Mouse (Mus musculus) ES-Bruce4 (cell line): Measurements from ENCODE around the gene Urad. TPM values are rescaled to one million over a fixed set of nuclear protein-coding genes. Genes with fewer than 3 reads are reported as not detected.

ENCODE experiments used
- H3K27ac ChIP-seq: 2 replicates; pipeline ENCODE4 v1.5.1; 2012; ENCODE audit warnings: low read length, inconsistent platforms; ENCODE audit not compliant: insufficient read depth
- H3K27me3 ChIP-seq: 2 replicates; pipeline ENCODE4 v1.6.1; 2012; ENCODE audit warnings: mild to moderate bottlenecking, low read length, inconsistent platforms; ENCODE audit not compliant: control insufficient read depth, poor library complexity, insufficient read depth, severe bottlenecking
- H3K36me3 ChIP-seq: 2 replicates; pipeline ENCODE4 v1.6.1; 2012; ENCODE audit warnings: inconsistent platforms, mild to moderate bottlenecking, low read length, moderate library complexity; ENCODE audit not compliant: control insufficient read depth, poor library complexity, insufficient read depth, severe bottlenecking
- H3K4me1 ChIP-seq: one replicate; pipeline ENCODE4 v1.8.1; 2011; ENCODE audit warnings: low read length; ENCODE audit not compliant: control insufficient read depth, insufficient read depth
- H3K4me3 ChIP-seq: 2 replicates; pipeline ENCODE4 v1.5.1; 2011; ENCODE audit warnings: low read depth, mild to moderate bottlenecking, low read length
- H3K9ac ChIP-seq: 2 replicates; pipeline ENCODE4 v1.6.1; 2012; ENCODE audit warnings: low read depth, mild to moderate bottlenecking, inconsistent platforms; ENCODE audit not compliant: poor library complexity, severe bottlenecking
- H3K9me3 ChIP-seq: replicated peaks from 2 replicates; pipeline ENCODE4 v1.6.1; 2012; ENCODE audit warnings: mild to moderate bottlenecking, low read length, inconsistent platforms; ENCODE audit not compliant: control insufficient read depth, poor library complexity, insufficient read depth, severe bottlenecking
- CTCF ChIP-seq: IDR thresholded peaks from one replicate; pipeline ENCODE4 v1.8.1; 2011; ENCODE audit warnings: low read depth, low read length
- EP300 ChIP-seq: IDR thresholded peaks from 2 replicates; pipeline ENCODE4 v1.6.1; 2011; ENCODE audit warnings: low read depth, low read length; ENCODE audit not compliant: insufficient read depth
- POLR2A ChIP-seq: IDR thresholded peaks from one replicate; pipeline ENCODE4 v1.8.1; 2011; ENCODE audit warnings: low read length; ENCODE audit not compliant: insufficient read depth
- polyA plus RNA-seq: library from polyadenylated mRNA; stranded (reverse); fragments of >200 nt; gene quantifications from 2 replicates; pipeline ENCODE4 v1.2.4, GENCODE M21; 2011; ENCODE audit warnings: low read depth; ENCODE audit not compliant: missing spikeins, insufficient read depth, insufficient read length

The Urad gene
- polyA plus RNA-seq = not detected in 2 replicates

DNA sequence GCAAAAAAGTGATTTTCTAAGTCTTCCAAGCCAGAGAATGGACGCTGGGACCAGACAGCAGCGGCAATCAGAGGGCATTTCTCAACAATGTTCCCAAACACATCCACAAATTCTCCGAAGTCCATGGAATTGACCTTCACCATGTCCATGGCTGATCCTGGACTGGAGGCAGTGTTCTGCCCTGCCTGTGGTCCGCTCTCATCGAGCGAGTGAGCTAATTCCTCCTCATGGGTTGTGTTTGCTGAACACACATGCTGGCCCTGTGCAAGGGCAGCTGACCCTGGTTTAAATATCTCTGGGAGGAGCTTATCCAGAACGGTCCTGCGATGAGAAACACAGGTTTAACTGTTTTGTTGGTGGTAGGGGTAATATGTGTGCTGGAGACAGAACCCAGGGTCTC is at the start of gene Urad:
TSS of gene Urad (minus strand) at position 258 of the 400 bp plus-strand sequence.
- H3K27ac ChIP-seq = no peak within 1 kb of the TSS
- H3K4me1 ChIP-seq = no peaks in the 10 kb centered on the region
- H3K27me3 ChIP-seq = no peaks in the 10 kb centered on the region
- H3K4me3 ChIP-seq = no peak within 1 kb of the TSS
- no peaks in the 10 kb centered on the region for H3K9me3 ChIP-seq
- no peaks in the 10 kb centered on the region for H3K36me3 ChIP-seq
- no peak for TF ChIP-seq EP300
- no peak for TF ChIP-seq POLR2A
- no peak for TF ChIP-seq CTCF
- H3K9ac ChIP-seq = no peak within 1 kb of the TSS

DNA sequence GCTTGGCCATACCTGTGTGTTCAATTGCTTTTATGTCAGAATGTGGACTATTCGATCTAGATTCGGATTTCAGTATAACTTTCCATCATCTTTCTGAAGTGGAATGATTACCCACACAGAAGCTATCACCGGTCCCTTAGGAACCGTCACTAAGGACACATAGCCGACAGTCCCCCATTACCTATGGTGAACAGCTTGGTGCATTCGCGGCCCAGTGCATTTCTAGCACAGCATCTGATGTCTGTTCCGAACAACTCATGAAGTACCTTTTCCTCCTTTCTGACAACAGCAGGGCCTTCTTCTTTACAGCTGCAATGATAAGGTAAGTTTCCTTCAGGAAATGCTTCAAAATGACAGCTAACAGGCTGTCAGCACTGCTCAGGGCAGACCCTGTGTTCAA is 48.0 kb upstream of the Urad start:
- H3K4me1 ChIP-seq = no peaks in the 10 kb centered on the region
- H3K36me3 ChIP-seq = no peaks in the 10 kb centered on the region
- H3K27ac ChIP-seq = no peak overlapping the region
- TF ChIP-seq CTCF (no peak), POLR2A (no peak), EP300 (no peak)
- no peak overlapping the region for H3K9ac ChIP-seq
- H3K27me3 ChIP-seq = no peaks in the 10 kb centered on the region
- H3K4me3 ChIP-seq = no peak overlapping the region
- no peaks in the 10 kb centered on the region for H3K9me3 ChIP-seq

DNA sequence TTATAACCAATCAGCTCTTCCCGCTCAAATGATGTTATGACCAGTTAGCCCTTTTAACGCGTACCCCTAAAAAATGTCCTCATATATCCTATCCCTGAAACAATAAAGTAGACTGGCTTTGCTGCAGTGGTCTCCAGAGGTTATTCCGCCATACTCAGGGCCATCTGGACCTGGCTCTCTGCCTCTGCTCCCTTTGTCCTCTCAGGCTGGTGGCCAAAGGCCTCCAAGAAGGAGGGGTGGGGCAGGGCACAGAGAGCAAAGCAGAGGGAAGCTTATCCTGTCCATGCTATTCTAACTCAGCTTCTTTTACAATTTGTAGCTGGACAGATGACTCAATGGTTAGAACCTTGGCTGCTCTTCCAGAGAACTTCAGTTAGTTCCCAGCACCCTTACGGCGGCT is 46.0 kb upstream of the Urad start:
- Histone ChIP-seq H3K36me3 (no peaks in the 10 kb centered on the region), H3K4me1 (no peaks in the 10 kb centered on the region), H3K9ac (no peak overlapping the region), H3K27me3 (no peaks in the 10 kb centered on the region), H3K9me3 (no peaks in the 10 kb centered on the region), H3K4me3 (no peak overlapping the region), H3K27ac (no peak overlapping the region)
- TF ChIP-seq CTCF (no peak), POLR2A (no peak), EP300 (no peak)

DNA sequence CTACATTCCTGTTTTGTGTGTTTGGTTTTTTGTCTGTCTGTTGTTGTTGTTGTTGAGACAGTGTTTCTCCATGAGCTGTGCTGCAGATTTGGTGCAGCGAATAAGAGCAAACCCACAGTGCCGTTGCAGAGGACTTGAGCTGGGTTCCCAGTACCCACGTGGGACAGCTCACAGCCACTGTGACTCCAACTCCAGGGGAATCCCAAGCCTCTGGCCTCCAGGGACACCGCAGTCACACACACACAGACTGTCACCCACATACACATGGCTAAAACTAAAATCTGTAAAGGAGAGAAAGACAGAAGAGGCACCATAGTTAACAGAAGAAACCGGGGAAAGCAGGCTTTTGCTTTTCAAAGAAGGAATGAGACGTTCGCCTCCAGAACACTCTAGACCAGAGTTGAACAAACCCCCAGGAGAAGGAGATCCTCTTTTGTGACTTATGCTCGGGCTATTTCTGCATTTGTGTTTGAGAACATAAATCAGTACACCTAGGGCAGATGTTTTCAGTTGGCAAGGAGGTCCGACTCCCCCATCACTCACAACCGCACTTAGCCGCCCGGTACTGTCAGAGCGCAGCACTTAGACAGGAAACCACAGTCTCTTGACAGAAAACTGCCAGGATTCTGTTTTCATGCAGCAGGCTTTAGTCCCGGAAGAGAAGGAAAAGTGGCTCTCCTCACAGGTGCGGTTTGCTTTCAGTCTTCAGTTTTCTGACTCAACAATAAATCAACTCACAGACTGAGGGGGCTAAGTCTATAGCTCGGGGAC is 43.9 kb upstream of the Urad start:
- H3K27ac ChIP-seq = no peak overlapping the region

DNA sequence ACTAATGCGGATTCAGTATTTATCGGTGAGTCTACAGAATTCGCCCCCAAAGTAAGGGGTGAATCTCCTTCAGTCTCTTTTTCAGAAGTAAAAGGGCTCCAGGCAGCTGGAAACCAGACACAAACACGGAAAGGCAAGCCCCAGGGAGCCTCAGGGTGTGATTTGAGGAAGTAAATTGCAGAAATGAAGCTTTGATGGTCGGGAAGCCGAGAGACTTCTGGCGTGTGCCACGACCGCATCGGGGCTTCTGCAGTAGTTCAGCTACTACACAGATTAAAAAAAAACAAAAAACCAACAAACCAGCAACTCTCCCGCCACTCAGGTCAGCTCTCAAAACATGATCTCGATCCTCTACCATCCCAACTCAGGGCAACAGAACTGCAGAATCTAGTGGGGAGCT is 40.8 kb upstream of the Urad start:
- no peak for TF ChIP-seq POLR2A
- TF ChIP-seq CTCF = no peak
- TF ChIP-seq EP300 = no peak
- no peaks in the 10 kb centered on the region for H3K36me3 ChIP-seq
- no peaks in the 10 kb centered on the region for H3K4me1 ChIP-seq
- no peaks in the 10 kb centered on the region for H3K27me3 ChIP-seq
- no peak overlapping the region for H3K4me3 ChIP-seq
- no peak overlapping the region for H3K9ac ChIP-seq
- no peak overlapping the region for H3K27ac ChIP-seq
- H3K9me3 ChIP-seq = no peaks in the 10 kb centered on the region

More for the DNA sequence above, 43.9 kb upstream of the Urad start:
- Histone ChIP-seq H3K4me3 (no peak overlapping the region), H3K9me3 (no peaks in the 10 kb centered on the region), H3K27me3 (no peaks in the 10 kb centered on the region), H3K36me3 (no peaks in the 10 kb centered on the region), H3K4me1 (no peaks in the 10 kb centered on the region), H3K9ac (no peak overlapping the region)
- no peak for TF ChIP-seq POLR2A
- no peak for TF ChIP-seq EP300
- no peak for TF ChIP-seq CTCF

DNA sequence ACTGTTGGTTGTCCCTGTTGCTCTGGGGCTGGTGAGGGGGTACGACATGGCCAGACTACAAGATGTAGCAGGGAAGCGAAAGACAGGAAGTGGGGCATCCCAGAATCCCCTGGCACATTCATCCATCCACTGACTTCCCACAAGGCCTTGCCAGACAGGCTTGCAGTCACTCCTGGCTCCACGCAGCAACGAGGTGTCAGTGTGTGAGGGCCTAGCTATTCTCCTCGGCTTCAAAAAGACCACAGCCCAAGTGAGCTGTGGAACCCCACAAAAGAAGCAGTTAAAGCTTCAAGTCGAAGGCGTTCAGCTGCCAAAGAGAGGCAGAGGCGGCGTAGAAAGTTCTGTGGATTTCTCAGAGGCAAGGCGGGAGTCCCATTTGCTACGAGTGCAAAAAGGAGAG is 36.2 kb upstream of the Urad start:
- TF ChIP-seq POLR2A = no peak
- TF ChIP-seq CTCF = no peak
- TF ChIP-seq EP300 = no peak
- Histone ChIP-seq H3K9ac (no peak overlapping the region), H3K27ac (no peak overlapping the region), H3K27me3 (no peaks in the 10 kb centered on the region), H3K9me3 (no peaks in the 10 kb centered on the region), H3K4me3 (no peak overlapping the region), H3K4me1 (no peaks in the 10 kb centered on the region), H3K36me3 (no peaks in the 10 kb centered on the region)
